Mouse (Mus musculus): Measurements from ENCODE around the gene Hs3st3a1.

DNA sequence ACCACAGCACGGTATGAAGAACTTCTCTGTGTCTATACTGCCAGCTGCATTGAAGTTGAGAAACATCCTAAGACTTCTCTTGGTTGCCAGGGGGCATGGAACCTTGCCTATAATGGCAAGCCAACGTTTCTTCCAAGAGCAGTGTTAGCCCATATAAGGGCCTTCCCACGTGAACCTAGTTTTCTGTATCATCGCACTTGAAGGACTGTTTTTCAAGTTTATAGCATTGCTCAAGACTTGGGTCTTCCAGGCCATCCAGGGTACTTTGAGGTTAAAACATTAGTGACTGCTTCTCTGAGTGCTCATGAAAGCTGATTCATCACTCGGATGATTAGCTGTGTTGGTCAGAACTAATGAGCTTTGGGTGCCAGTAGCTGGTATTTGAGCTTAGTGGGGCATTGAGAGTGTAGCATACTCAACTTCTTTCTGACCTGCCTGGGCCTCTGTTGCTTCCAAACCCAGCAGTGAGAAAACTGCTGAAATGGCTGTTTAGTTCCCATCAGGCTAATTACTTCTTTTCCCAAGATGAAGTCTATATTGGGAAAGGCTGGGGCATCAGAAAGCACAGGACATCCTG lies 65.5 kb downstream of the Hs3st3a1 start:
- TF ChIP-seq CTCF (IDR thresholded peaks at IDR 0.05; ENCODE audit: low read depth) (no peak), EP300 (IDR thresholded peaks at IDR 0.05; ENCODE audit: low read depth) (no peak)
